Mouse (Mus musculus) liver, postnatal 0 days (tissue): ENCODE results near the gene Gm16181.

Experiments used
- CTCF ChIP-seq: sonication (generic); IDR thresholded peaks from 2 replicates; pipeline ENCODE4 v1.5.1; 2016; ENCODE audit warnings: antibody characterized with exemption, low read depth
- EP300 ChIP-seq: IDR thresholded peaks from 2 replicates; pipeline ENCODE4 v1.6.1; 2016; ENCODE audit warnings: antibody characterized with exemption, low read depth, mild to moderate bottlenecking

DNA sequence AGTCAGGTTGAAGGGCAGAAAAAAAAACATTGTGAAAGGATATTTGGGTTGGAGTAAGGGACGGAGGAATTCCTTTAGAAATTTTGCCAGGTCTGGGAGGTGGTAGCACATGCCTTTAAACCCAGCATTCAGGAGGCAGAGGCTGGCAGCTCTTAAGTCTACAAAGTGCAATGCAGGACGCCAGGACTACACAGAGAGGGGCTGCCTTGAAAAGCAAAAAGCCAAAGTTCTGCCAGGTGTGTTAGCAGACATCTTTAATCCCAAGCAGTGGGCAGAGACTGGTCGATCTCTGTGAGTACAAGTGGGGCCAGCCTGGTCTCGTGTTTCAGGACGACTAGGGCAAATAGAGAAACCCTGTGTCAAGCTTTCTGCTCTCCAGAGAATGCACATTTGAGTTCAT lies 31.3 kb downstream of the Gm16181 start:
- no peak for TF ChIP-seq CTCF
- TF ChIP-seq EP300 = no peak
